Mouse (Mus musculus) brown adipose tissue, adult 24 weeks (tissue): ENCODE measurements at regions not wholly inside any gene's neighbourhood (a gene's known extent, or its start where the extent isn't known, plus 50 kb on each side); places are given as distances from the start of the nearest gene placed in this dataset.

Experiments
- H3K27ac ChIP-seq: fragments of 200-500 bp; replicated peaks from 2 replicates; pipeline ENCODE4 v1.5.1; 2012; ENCODE audit warnings: low read depth, mild to moderate bottlenecking, low read length
- H3K4me1 ChIP-seq: fragments of 200-500 bp; 2 replicates; pipeline ENCODE4 v1.6.1; 2012; ENCODE audit warnings: low read length, mixed read lengths; ENCODE audit not compliant: control insufficient read depth, insufficient read depth, insufficient read length
- H3K4me3 ChIP-seq: fragments of 200-500 bp; 2 replicates; pipeline ENCODE4 v1.5.1; 2012; ENCODE audit warnings: low read depth, mild to moderate bottlenecking, low read length, moderate library complexity; ENCODE audit not compliant: insufficient read depth

DNA sequence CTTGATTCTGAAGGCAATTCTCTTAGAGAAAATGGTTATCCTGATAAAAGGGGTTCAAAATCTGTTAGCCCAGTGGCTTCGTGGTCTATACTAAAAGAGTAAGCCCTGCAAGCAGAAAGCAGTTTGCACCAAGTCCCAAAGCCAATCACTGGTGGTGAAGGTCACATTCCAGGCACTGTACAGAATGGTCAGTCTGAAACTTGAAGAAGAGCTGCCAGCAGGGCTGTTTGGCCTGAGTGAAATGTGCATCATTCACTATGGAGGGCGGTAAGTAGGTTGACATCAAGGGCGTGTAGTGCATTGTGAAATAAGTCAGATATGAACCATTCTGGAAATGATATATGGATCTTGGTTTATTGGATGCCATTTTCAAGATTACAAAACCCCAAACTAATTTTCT lies 136.9 kb upstream of the 4930412O13Rik start:
- Histone ChIP-seq H3K27ac (no peak overlapping the region), H3K4me1 (no peaks in the 10 kb centered on the region), H3K4me3 (no peak overlapping the region)

DNA sequence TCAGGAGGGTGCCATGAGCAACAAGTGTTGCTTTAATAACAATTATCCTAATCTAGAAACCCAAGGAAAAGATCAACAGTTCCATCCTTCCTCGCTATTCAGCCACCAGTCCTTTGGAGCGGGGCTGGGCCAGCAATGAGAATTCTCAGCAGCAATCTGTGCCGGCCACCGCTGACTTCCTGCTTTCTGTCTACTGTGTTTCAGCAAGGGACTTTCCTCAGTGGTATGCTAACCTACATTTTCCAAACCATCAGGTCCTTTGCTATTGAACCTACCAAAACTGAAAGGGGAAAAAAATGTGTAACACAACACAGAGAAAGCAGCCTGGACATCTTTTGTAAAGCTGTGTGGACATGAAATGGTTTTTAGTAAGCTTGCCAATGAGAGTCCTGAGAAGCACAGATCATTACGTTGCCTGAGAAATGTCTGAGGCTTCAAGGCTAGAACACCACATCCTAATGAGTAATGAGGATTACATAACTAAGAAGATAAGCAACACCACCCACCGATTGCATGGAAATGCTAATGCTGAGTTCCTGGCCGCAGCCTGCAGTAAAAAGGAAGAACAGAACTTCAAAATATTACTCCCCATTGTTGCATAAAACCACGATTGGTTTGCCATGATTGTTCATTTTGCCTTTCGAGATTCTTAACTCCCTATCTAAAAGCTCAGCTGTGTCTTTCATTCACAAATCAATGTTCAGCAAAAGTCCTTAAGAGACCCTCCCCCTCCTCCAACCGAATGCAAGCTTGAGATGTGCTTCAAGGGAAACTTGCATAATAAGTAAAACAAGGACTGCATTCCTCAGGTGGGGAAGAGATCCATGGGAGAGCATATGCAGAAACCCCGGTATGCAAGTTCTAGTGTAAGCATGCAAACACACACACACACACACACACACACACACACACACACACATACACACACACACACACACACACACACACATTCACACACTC lies 130.9 kb upstream of the 4930412O13Rik start:
- Histone ChIP-seq H3K4me3 (no peak overlapping the region), H3K27ac (no peak overlapping the region), H3K4me1 (no peaks in the 10 kb centered on the region)

DNA sequence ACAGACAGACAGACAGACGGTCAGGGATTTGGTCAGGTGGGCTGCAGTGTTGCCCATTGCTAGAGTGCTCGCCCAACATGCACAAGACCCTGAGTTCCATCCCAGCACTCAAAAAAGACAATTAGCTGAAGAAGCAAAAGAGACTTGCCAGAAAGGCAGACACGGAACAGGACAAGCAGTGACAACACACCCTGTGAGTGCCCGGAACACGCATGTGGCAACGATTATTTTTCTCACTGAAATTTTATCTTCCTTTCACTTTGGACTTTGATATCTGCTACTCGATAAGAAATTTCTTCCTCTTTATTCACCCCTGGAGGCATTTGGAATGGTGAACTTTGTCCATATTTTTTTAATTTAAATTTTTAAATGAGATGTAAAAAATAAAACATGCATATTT lies 127.4 kb upstream of the 4930412O13Rik start:
- no peaks in the 10 kb centered on the region for H3K4me1 ChIP-seq
- H3K4me3 ChIP-seq = no peak overlapping the region
- no peak overlapping the region for H3K27ac ChIP-seq

DNA sequence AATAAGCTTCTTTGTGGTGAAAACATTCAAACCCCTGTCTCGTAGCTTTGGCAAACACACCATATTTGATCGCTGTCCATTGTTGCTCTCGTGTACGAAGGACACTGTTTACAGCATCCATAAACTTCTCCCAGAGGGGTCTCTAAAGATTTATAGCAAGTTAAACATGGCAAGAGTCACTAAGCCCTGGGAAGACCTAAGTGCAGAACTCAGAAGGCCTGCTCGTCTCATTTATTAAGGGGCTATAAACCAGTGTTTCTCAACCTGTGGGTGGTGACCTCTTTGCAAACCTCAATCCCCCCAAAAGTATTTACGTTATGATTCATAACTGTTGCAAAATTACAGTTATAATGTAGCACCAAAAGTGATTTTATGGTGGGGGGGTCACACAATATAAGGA lies 126.9 kb upstream of the 4930412O13Rik start:
- no peak overlapping the region for H3K27ac ChIP-seq
- no peaks in the 10 kb centered on the region for H3K4me1 ChIP-seq
- no peak overlapping the region for H3K4me3 ChIP-seq

DNA sequence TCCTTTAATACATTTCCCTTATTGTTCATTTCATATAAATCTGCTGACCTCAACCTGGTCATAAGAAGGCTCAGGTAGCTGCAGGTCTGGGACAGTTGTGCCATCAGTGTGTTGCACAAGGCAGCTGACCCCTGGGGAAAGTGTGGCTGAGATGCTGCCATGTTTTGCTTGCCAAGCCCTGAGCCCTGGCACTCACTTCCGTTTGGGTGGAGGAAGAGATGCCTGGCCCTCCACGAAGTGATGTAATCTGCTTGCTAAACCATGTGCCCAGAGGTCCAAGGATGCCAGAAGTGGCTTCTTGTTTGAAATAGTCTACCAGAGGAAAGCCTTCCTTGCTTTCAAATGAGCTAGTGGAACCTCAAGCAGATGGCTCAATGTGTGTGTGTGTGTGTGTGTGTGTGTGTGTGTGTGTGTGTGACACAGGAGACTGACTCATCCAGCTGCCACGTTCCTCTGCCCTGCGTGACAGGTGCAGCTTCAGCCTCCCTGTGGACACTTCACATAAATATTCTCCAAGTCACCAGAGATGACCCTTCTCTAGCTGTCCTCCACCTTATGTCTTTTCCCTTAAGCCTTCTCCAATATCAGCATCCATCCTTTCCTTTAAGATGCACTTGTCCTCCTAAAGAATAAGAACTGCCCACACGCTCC lies 123.2 kb upstream of the 4930412O13Rik start:
- no peak overlapping the region for H3K27ac ChIP-seq

DNA sequence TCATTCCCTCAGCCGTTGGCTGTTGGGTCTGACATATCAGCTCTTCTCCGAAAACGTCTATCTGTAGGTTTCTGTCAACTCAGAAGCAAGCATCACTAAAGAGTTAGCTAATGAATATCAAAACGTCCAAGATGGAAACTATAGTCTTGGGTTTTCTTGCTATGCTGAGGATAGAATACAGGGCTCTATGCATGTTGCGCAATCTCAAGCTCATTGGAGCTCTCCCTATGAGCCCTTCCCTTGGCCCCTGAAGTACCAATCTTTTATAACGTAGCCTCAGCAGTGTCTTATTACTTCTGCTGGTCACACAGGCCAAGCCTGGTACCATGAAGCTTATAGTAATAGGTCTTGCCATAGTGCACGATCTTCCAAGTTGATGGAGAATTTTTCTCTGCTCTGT lies 122.1 kb upstream of the 4930412O13Rik start:
- Histone ChIP-seq H3K4me1 (no peaks in the 10 kb centered on the region), H3K4me3 (no peak overlapping the region), H3K27ac (no peak overlapping the region)

More for the DNA sequence above, 123.2 kb upstream of the 4930412O13Rik start:
- H3K4me1 ChIP-seq = no peaks in the 10 kb centered on the region
- H3K4me3 ChIP-seq = no peak overlapping the region

DNA sequence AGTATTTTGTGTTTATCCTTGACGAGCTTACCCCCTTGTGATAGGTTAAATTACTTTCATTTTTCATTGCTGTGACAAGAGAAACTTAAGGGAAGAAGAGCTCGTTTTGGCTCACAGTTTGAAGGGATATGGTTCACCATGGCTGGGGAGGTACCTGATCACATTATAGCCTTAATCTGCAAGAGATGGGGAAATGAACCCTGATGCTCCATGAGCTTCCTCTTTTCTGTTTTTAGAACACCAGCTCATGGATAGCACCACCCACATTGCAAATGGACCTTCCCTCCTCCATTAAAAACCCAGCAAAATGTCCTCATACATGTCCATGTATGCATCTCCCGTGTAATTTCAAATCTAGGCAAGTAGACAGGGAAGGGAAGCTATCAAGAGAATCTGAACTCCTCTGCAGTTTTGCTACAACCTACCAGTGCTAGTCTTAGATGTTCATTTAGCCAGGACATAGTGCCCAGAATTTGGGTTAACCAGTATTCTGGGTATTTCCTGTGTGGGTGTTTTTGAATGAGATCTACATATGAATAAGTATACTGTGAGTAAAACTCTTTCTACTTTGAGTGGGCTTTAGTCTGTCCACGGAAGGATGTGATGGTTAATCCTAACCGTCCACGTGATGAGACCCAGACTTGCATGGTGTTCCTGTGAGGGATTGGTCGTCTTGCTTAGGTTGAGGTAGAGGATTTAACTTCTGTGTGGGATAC lies 121.5 kb upstream of the 4930412O13Rik start:
- Histone ChIP-seq H3K27ac (no peak overlapping the region), H3K4me1 (no peaks in the 10 kb centered on the region), H3K4me3 (no peak overlapping the region)

DNA sequence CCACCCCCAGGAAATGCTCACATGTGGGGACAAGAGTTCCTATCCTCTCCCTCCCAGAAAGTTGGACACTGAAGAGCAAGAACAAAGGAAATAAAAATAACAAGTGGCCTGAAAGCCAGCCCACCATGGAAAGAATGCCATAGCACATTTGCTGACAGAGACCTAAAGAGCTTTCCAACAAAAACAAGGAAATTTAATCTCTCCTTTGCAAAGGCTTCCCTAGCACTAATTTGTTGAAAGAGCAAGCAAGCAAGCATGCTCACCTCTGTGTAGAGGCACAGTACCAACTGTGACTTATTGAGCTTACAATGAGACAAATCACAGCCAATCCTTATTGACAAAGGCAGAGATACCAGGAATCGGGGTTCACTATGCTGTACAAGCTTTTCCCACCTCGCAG lies 100.9 kb upstream of the 4930412O13Rik start:
- no peak overlapping the region for H3K4me3 ChIP-seq
- H3K4me1 ChIP-seq = no peaks in the 10 kb centered on the region

DNA sequence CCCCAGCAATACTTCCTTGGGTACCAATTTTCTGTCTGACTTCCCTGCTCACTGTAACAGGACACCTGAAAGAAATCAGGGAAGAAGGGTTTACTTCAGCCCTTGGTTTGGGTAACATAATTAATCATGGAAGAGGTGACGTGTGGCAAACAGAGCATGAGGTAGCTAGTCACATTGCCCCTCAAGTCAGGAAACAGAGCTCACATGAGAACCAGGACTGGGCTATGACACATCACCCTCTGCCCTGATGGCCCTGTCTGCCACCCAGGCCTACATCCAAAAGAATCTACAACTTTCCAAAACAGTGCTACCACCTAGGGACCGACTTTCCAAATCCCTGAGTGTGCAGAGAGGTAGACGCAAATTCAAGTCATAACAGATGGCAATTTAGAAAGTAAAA lies 98.4 kb upstream of the 4930412O13Rik start:
- H3K4me1 ChIP-seq = no peaks in the 10 kb centered on the region
- no peak overlapping the region for H3K4me3 ChIP-seq
- no peak overlapping the region for H3K27ac ChIP-seq

More for the DNA sequence above, 100.9 kb upstream of the 4930412O13Rik start:
- no peak overlapping the region for H3K27ac ChIP-seq

DNA sequence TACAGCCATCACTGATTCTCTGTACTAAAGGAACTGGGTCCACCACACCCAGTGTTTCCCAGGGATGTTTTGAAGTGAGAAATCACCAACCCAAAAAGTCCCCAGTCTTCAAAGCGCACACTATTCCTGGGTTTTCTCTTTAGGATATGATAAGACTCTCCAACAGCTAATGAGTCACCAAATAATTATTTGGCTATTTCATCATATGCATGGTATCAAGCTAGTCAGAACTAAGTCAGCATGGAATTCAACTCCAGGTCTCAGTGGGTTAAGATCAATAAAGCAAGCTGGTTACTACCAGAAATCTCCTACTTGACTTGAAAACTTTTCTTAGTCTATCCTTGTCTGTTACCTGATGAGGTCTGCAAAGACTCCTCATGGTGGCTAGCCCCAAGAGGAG lies 89.1 kb upstream of the 4930412O13Rik start:
- no peak overlapping the region for H3K4me3 ChIP-seq
- no peaks in the 10 kb centered on the region for H3K4me1 ChIP-seq
- no peak overlapping the region for H3K27ac ChIP-seq

DNA sequence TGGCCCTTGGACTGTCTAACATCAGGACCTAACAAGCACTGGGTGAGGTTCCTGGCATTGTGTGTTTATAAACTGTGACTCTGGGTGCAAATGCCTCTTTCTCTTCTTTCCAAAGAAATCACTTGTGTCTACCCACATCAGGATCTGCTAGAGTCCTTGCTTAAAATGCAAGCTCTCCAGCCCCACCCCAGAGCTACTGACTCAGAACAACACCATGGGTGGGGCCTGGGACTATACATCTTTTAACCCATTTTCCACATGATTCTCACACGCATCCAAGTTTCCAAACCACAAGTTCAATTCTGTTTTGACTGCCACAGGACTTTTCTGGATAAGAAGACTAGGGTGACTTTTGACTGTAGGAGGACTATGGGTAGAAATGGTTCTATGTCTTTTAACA lies 88.7 kb upstream of the 4930412O13Rik start:
- Histone ChIP-seq H3K4me3 (no peak overlapping the region), H3K4me1 (no peaks in the 10 kb centered on the region), H3K27ac (no peak overlapping the region)

DNA sequence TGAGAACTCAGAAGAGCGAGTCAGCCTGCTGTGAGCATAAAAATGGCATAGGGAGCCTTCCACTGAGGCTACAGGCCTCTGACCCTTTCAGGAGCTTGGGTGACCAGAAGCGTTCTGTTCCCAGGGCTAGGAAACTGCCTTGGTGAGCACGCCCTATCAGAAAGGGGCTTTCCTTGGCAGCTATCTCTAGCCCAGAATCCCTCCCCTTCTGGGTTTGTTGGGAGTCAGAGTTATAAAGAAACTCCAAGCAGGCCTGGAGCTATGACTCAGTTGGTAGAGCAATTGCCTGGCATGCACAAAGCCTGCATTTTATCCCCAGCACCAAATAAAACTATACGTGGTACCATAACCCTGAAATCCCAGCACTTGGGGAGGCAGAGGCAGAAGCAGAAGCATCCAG lies 85.7 kb upstream of the 4930412O13Rik start:
- no peak overlapping the region for H3K27ac ChIP-seq
- H3K4me1 ChIP-seq = no peaks in the 10 kb centered on the region
- no peak overlapping the region for H3K4me3 ChIP-seq

DNA sequence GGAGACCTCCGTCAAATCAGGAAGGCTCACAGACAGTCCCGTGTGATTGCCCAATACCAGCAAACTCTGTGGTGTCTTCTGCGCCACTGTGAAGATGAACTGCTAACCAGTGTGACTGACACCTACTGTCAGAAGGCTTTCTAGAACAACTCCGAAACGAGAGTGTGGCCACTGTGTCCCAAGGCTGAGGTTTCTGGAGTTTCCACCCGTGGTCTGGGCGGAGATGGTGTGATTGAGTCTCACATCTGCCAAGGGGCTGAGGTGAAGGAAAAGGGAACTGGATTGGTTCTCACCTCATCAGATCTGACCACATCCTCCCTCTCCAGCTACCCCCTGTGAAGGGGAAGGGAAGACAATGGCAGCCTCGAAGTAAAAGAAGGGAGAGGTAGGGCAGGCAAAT lies 79.6 kb upstream of the 4930412O13Rik start:
- Histone ChIP-seq H3K4me3 (no peak overlapping the region), H3K27ac (no peak overlapping the region), H3K4me1 (no peaks in the 10 kb centered on the region)

DNA sequence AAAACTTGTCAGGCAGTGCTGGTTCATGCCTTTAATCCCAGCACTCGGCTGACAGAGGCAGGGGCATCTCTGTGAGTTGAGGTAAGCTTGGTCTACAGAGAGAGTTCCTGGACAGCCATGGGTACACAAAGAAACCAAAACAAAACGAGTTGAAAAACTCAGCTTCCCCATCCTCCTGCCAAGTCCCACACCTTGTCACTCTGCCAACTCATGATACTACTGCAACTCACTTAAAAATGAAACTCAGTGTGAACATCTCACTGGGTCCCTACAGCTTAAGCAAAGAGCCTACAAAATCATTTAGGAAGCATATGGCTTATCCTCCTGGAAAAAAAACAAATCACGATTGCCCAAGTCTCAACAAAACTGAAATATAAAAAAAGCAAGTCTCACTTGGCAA lies 76.7 kb upstream of the 4930412O13Rik start:
- Histone ChIP-seq H3K27ac (no peak overlapping the region), H3K4me3 (no peak overlapping the region), H3K4me1 (no peaks in the 10 kb centered on the region)

DNA sequence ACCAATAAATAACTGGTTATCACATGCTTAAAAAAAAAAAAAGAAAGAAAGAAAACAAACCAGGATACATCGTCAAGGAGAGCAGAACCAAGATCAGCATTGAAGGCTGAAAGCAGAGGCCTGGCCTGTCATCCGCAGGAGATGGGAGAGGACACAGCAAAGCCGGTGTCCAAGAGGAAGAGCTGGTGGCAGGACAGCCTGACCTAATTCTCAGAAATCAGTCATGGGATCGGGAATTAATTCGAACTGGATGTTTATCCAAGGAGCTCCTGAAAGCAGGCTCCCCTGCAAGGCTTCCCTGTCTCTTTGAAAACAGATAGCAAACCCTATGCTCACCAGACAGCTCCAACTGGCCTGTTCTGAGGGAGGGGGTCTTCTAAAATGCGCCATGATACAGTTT lies 75.5 kb upstream of the 4930412O13Rik start:
- H3K27ac ChIP-seq = no peak overlapping the region
- H3K4me1 ChIP-seq = no peaks in the 10 kb centered on the region
- no peak overlapping the region for H3K4me3 ChIP-seq
